Mouse (Mus musculus) MEL-GATA-1-ER (cell line): ENCODE data around the gene Prkce.

ENCODE experiments used
- DNase-seq: peaks from one replicate; pipeline ENCODE4 v3.0.0-alpha.2; 2012; ENCODE audit warnings: low read depth; ENCODE audit errors: extremely low read depth

The Prkce gene

GRCm38 (mm10) chr17:86407921-86408613, 240.5 kb downstream of the Prkce start:
- no peak for DNase-seq

GRCm38 (mm10) chr17:86408614-86409006, 241.0 kb downstream of the Prkce start:
- DNase-seq, result no peak

- DNase-seq, result no peak
Observed at GRCm38 (mm10) chr17:86409485-86409884, 241.9 kb downstream of the Prkce start.

GRCm38 (mm10) chr17:86410496-86410895, 242.9 kb downstream of the Prkce start:
- DNase-seq, result no peak

GRCm38 (mm10) chr17:86412141-86412540, 244.6 kb downstream of the Prkce start:
- no peak for DNase-seq

GRCm38 (mm10) chr17:86414608-86415007, 247.0 kb downstream of the Prkce start:
- no peak for DNase-seq

- DNase-seq, result no peak
Observed at GRCm38 (mm10) chr17:86415989-86416388, 248.4 kb downstream of the Prkce start.

- no peak for DNase-seq
Observed at GRCm38 (mm10) chr17:86418334-86418733, 250.7 kb downstream of the Prkce start.

GRCm38 (mm10) chr17:86419199-86419598, 251.6 kb downstream of the Prkce start:
- DNase-seq, result no peak

- DNase-seq, result no peak
Observed at GRCm38 (mm10) chr17:86420646-86421338, 253.2 kb downstream of the Prkce start.

GRCm38 (mm10) chr17:86422023-86422422, 254.4 kb downstream of the Prkce start:
- no peak for DNase-seq

GRCm38 (mm10) chr17:86429877-86430276, 262.3 kb downstream of the Prkce start:
- no peak for DNase-seq

- no peak for DNase-seq
Observed at GRCm38 (mm10) chr17:86433117-86433516, 265.5 kb downstream of the Prkce start.

GRCm38 (mm10) chr17:86433813-86434212, 266.2 kb downstream of the Prkce start:
- DNase-seq, result no peak

- DNase-seq, result no peak
Observed at GRCm38 (mm10) chr17:86434781-86435180, 267.2 kb downstream of the Prkce start.

- DNase-seq, result no peak
Observed at GRCm38 (mm10) chr17:86435570-86435969, 268.0 kb downstream of the Prkce start.

- no peak for DNase-seq
Observed at GRCm38 (mm10) chr17:86435984-86436383, 268.4 kb downstream of the Prkce start.

GRCm38 (mm10) chr17:86436583-86437370, 269.2 kb downstream of the Prkce start:
- DNase-seq, result no peak

GRCm38 (mm10) chr17:86437516-86438277, 270.1 kb downstream of the Prkce start:
- DNase-seq, result no peak

- DNase-seq, result no peak
Observed at GRCm38 (mm10) chr17:86438278-86438661, 270.7 kb downstream of the Prkce start.

- DNase-seq, result no peak
Observed at GRCm38 (mm10) chr17:86438763-86439162, 271.2 kb downstream of the Prkce start.
